Mouse (Mus musculus) heart, embryonic 15.5 days (tissue): ENCODE data around the gene Apln. TPM values are rescaled to one million over a fixed set of nuclear protein-coding genes. Genes with fewer than 3 reads are reported as not detected.

ENCODE experiments used
- ATAC-seq: fragments of 200-750 bp; cut with Nextera tagmentation; replicated peaks from 2 replicates; pipeline ENCODE4 v1.8.0; 2017; ENCODE audit warnings: low read depth, moderate TSS enrichment; ENCODE audit not compliant: insufficient number of reproducible peaks, insufficient read depth, low FRiP score
- H3K27ac ChIP-seq: fragments of 300-500 bp; sonication (generic); 2 replicates; pipeline ENCODE4 v1.5.1; 2015; ENCODE audit warnings: mild to moderate bottlenecking, inconsistent platforms
- H3K27me3 ChIP-seq: fragments of 300-500 bp; sonication (generic); 2 replicates; pipeline ENCODE4 v1.6.1; 2015; ENCODE audit warnings: inconsistent platforms
- H3K36me3 ChIP-seq: fragments of 300-500 bp; sonication (generic); 2 replicates; pipeline ENCODE4 v1.6.1; 2015; ENCODE audit warnings: mild to moderate bottlenecking, inconsistent platforms
- H3K4me1 ChIP-seq: fragments of 300-500 bp; sonication (generic); replicated peaks from 2 replicates; pipeline ENCODE4 v1.6.1; 2015; ENCODE audit warnings: inconsistent platforms
- H3K4me2 ChIP-seq: fragments of 300-500 bp; sonication (generic); 2 replicates; pipeline ENCODE4 v1.6.1; 2015; ENCODE audit warnings: inconsistent platforms, mild to moderate bottlenecking, moderate library complexity
- H3K4me3 ChIP-seq: fragments of 300-500 bp; sonication (generic); 2 replicates; pipeline ENCODE4 v1.5.1; 2015; ENCODE audit warnings: mild to moderate bottlenecking, inconsistent platforms
- H3K9ac ChIP-seq: fragments of 300-500 bp; sonication (generic); 2 replicates; pipeline ENCODE4 v1.6.1; 2015; ENCODE audit warnings: mild to moderate bottlenecking, inconsistent platforms
- H3K9me3 ChIP-seq: fragments of 300-500 bp; sonication (generic); replicated peaks from 2 replicates; pipeline ENCODE4 v1.6.1; 2016; ENCODE audit warnings: inconsistent platforms
- WGBS: fragments of 180-500 bp; shearing (Covaris S2); methylation state at CpG from one replicate; pipeline ENCODE4 v1.1.7; 2015; ENCODE audit warnings: mixed read lengths; 5-methylcytosine and 5-hydroxymethylcytosine counted together
- polyA plus RNA-seq: library from polyadenylated mRNA; unstranded; fragments of >200 nt; fragmentation: Nextera tagmentation; extraction: Ambion mirVana; gene quantifications from 2 replicates; pipeline ENCODE4 v1.2.1, GENCODE M21; 2015

The Apln gene
- polyA plus RNA-seq, 1 experiment from 2014 or later = 6.5 TPM

DNA sequence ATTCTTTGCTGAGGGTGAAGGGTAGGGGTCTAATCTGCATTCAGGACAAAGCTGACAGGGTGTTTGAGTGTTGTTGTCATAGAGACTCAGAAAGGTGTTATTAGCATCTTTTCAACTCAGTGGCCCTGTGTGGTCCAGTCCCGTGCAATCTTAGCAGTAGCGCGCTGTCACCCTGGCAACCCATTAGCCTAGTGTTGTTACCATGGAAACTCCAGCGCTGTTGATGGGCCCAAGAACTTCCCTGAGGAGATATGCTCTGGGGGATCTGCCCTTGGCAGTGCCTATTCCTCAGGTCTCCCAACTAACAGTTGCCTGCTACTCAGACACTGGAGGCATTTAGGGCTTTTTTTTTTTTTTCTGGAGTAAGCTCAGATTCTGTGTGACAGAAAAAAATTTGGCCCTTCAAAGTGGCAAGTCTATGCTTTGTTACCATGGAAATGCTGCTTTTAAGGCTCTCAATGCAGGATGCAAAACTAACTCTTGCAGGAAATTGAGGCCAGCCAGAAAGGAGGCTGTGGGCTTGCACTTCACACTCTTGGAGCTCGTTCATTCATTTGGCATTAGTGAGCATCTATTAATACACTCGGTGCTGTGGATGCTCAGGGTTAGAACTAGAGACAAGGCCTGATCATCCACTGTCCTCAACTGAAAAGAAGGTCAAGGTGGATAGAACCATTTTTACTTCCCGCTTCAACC, 17.6 kb downstream of the Apln start:
- no peak for ATAC-seq
- H3K9ac ChIP-seq = no peak overlapping the region

DNA sequence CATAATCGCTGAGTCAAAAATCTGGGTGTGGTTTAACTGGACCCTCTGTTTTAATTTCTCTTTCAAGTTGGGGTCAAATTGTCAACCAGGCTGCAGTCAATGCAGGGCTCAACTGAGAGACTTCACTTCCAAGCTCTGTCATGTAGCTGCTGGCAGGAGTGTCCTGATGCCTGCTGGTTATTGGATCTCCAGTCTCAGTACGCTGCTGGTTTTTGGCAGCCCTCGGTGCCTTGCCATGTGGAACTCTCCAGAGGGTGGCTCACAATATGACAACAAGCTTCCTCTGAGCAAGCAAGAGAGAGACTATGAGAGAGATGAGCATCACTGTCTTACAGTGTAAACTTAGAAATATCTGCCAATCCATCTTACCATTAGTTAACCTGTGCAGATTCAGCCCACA, 23.0 kb downstream of the Apln start:
- H3K36me3 ChIP-seq = no peaks in the 10 kb centered on the region
- H3K4me3 ChIP-seq = no peak overlapping the region
- no peak overlapping the region for H3K4me2 ChIP-seq
- 88% methylated on average over 3 of the region's 3 CpGs for WGBS
- H3K27ac ChIP-seq = no peak overlapping the region
- H3K4me1 ChIP-seq = no peaks in the 10 kb centered on the region
- peaks cover 7% of the 10 kb centered on the region; the same call in 1 of the 2 replicates for H3K27me3 ChIP-seq
- H3K9me3 ChIP-seq = no peaks in the 10 kb centered on the region
- no peak overlapping the region for H3K9ac ChIP-seq
- ATAC-seq = no peak

More for the DNA sequence above, 17.6 kb downstream of the Apln start:
- 54% methylated on average over 7 of the region's 7 CpGs for WGBS
- no peak overlapping the region for H3K4me2 ChIP-seq
- H3K36me3 ChIP-seq = no peaks in the 10 kb centered on the region
- no peaks in the 10 kb centered on the region for H3K4me1 ChIP-seq
- H3K27ac ChIP-seq = no peak overlapping the region
- H3K9me3 ChIP-seq = no peaks in the 10 kb centered on the region
- H3K27me3 ChIP-seq = peaks cover 27% of the 10 kb centered on the region
- no peak overlapping the region for H3K4me3 ChIP-seq

DNA sequence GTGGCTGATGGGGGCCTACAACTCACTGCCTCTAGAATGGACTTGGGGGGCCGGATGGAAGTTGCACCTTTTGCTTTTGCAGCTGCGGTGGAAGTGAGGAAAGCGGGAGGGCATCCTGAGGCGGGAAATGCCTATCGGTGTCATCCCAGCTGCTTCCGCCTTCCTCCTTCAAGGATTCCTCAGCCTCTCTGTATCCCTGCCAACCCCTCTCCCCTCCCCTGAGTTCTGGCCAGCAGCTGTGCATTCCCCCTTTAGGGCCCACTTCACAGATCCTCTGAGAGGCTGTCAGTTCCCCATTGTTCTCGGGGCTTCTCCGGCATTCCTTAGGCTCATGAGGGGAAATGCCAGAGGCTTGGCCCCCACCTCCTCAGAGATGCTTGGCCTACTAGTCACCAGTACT, 28.6 kb downstream of the Apln start:
- H3K4me2 ChIP-seq = no peak overlapping the region
- H3K27me3 ChIP-seq = no peaks in the 10 kb centered on the region
- H3K4me3 ChIP-seq = no peak overlapping the region
- H3K27ac ChIP-seq = no peak overlapping the region
- no peaks in the 10 kb centered on the region for H3K36me3 ChIP-seq
- no peak; the same call in 1 of the 2 replicates for ATAC-seq
- no peaks in the 10 kb centered on the region for H3K9me3 ChIP-seq
- no peaks in the 10 kb centered on the region for H3K4me1 ChIP-seq
- H3K9ac ChIP-seq = no peak overlapping the region
- WGBS = 48% methylated on average over 8 of the region's 8 CpGs

DNA sequence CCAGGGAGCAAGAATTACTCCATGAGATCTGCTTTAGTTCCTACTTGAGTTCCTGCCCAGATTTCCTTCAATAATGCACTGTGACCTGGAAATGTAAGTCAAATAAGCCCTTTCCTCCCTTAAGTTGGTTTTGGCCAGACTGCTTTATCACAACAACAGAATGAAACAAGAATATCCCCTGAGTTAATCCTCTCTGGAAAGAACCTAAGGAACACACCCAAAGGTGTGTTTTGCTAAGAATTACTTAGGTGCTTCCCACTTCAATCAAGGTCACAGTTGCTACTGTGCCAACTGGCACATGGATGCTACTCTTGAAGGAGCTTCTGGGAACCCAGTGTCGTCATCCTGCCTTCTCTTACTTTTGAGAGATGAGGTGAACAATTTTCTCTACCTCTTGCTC, 29.9 kb downstream of the Apln start:
- ATAC-seq = no peak
- Histone ChIP-seq H3K9me3 (no peaks in the 10 kb centered on the region), H3K4me2 (no peak overlapping the region), H3K9ac (no peak overlapping the region), H3K4me1 (no peaks in the 10 kb centered on the region), H3K4me3 (no peak overlapping the region), H3K27me3 (no peaks in the 10 kb centered on the region), H3K36me3 (no peaks in the 10 kb centered on the region), H3K27ac (no peak overlapping the region)
- WGBS = 68% methylated on average over 1 of the region's 1 CpGs

DNA sequence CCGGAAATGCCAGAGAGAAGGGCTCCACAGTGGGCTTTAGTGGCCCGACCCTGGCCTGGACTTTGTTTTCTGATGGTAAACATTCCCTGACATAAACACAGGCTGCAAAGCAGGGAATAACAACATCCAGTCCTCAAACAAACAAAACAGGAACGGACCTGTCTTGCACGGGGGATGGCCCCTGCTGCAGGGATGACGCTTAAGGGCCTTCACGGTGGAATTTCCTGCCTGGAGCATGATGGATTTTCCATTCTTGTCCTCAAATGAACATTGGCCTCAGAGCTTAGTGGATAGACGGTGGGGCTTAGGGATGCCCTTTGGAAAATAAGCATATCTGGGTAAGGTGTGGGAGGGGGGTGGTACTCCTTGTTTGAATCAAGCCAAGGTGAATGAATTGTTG, 33.5 kb downstream of the Apln start:
- 57% methylated on average over 7 of the region's 7 CpGs for WGBS
- Histone ChIP-seq H3K27me3 (no peaks in the 10 kb centered on the region), H3K36me3 (no peaks in the 10 kb centered on the region), H3K4me1 (no peaks in the 10 kb centered on the region), H3K4me3 (no peak overlapping the region), H3K9me3 (no peaks in the 10 kb centered on the region), H3K9ac (no peak overlapping the region), H3K27ac (no peak overlapping the region), H3K4me2 (no peak overlapping the region)
- ATAC-seq = no peak

DNA sequence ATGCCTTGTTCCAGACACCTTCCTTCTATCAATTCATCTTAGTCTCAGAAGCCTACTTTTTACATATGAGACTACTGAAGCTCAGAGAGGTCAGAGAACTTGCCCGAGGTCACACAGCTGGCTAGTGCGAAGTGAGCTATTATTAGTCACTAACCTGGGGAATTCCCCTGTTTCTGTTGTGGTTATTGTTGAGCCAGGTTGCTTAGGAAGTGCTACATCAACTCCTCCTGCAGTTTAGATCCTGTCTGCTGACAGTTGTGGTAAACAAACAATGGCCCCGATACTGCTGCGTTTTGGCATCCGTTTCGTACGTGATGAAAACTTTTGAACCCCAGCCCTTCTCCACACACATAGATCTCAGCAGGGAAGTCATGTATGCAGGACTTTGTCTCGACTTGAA, 36.2 kb downstream of the Apln start:
- no peaks in the 10 kb centered on the region for H3K36me3 ChIP-seq
- no peaks in the 10 kb centered on the region for H3K4me1 ChIP-seq
- no peaks in the 10 kb centered on the region for H3K9me3 ChIP-seq
- H3K27ac ChIP-seq = no peak overlapping the region
- no peaks in the 10 kb centered on the region for H3K27me3 ChIP-seq
- H3K4me3 ChIP-seq = no peak overlapping the region
- H3K9ac ChIP-seq = no peak overlapping the region
- no peak for ATAC-seq
- WGBS = 71% methylated on average over 8 of the region's 8 CpGs
- H3K4me2 ChIP-seq = no peak overlapping the region

DNA sequence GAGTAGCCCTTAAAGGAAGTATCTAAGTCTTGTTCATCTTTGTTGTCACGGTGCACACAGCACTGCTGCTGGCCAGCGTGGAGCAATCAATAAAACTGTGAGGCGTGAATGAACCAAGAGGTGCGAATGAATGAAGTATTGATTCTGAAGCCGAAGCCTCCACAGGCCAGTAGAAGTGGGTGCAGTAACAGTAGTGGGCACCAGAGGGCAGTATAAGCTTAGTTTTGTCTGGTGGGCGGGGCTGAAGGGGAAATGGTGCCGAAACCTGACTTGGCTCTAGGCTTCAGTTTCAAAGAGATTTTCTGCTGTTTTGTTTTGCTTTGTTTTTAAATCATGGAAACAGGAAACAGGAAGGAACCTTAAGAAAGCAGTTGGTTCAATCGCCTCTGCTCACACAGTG, 42.0 kb downstream of the Apln start:
- ATAC-seq = no peak
- H3K36me3 ChIP-seq = no peaks in the 10 kb centered on the region
- no peaks in the 10 kb centered on the region for H3K4me1 ChIP-seq
- no peak overlapping the region for H3K9ac ChIP-seq
- WGBS = 12% methylated on average over 8 of the region's 8 CpGs
- no peak overlapping the region for H3K4me3 ChIP-seq
- no peaks in the 10 kb centered on the region; the same call in 1 of the 2 replicates for H3K27me3 ChIP-seq
- H3K4me2 ChIP-seq = peak overlapping the region; percentile 42
- H3K27ac ChIP-seq = no peak overlapping the region
- no peaks in the 10 kb centered on the region for H3K9me3 ChIP-seq

DNA sequence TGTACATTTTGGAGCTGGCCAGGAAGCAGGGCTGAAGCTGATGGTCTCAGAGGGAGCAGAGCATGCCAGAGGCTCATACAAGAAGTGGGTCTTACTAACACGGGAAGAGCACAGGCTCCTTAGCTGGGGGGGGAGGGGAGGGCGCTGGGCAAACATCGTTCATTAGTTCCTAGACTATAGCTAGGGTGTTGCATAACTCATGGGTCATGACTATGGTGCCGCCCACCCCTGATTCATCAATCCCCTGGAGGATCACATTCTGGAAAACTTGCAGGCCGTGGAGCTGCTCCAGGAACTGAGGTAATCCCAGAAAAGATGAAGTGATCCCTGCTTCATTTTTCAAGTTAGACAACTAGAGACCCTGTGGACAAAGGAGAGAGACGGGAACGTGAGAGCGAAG, 46.6 kb downstream of the Apln start:
- Histone ChIP-seq H3K27me3 (no peaks in the 10 kb centered on the region; the same call in 1 of the 2 replicates), H3K9ac (no peak overlapping the region), H3K27ac (no peak overlapping the region), H3K4me1 (no peaks in the 10 kb centered on the region), H3K36me3 (no peaks in the 10 kb centered on the region), H3K9me3 (no peaks in the 10 kb centered on the region), H3K4me3 (no peak overlapping the region), H3K4me2 (no peak overlapping the region)
- no peak for ATAC-seq
- 53% methylated on average over 8 of the region's 8 CpGs for WGBS

DNA sequence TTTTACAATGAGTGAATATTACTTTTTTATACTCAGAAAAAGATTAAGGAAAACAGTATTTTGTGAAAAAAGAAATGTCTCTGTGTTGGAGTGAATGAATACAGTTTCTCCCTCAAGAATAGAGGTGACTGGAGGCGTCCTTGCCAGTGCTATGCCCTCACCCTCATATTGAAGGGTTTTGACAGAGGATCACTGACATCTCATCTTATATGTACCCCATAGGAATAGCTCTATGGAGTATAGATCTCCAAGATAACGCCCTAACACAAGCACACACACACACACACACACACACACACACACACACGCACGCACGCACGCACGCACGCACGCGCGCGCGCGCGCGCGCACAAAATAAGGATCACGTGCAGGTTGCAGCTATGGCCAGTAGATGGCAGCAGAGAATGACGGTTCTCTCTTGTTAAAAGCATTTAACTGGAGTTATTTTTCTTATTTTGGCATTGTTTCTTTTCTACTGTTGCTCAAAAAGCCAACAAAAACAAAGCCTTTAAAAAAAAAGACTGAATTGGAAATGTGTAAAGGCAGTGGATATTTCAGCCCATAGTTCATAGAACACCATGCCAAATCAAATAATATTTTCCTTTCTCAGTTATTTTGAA, 49.5 kb downstream of the Apln start:
- H3K4me1 ChIP-seq = no peaks in the 10 kb centered on the region

DNA sequence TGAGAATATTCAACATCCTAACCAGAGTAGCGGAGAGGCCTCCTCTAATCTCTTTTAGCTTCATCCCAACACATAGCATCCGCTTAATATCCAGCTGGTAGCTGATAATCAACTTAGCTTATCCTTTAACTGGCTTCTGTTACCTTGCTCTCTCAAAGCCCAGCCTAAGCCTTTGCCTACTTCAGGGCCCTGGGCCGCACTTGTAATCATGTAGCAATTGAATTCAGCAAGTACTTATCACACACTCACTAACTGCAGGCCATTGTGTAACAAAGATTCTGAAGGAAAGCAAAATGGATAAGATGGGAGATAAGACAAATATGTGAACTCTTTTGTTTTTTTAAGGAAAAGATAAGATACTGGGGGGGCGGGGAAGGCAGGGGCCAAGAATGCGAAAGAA, 57.6 kb downstream of the Apln start:
- ATAC-seq = no peak

More for the DNA sequence above, 49.5 kb downstream of the Apln start:
- Histone ChIP-seq H3K4me3 (peak overlapping the region; percentile 35), H3K9ac (no peak overlapping the region), H3K27me3 (no peaks in the 10 kb centered on the region; the same call in 1 of the 2 replicates), H3K36me3 (no peaks in the 10 kb centered on the region), H3K4me2 (peak overlapping the region; percentile 51), H3K27ac (0 out of 2 replicates have a peak overlapping the region, but pooled peaks have one; percentile 27), H3K9me3 (no peaks in the 10 kb centered on the region)
- no peak for ATAC-seq
- 10% methylated on average over 19 of the region's 19 CpGs for WGBS

DNA sequence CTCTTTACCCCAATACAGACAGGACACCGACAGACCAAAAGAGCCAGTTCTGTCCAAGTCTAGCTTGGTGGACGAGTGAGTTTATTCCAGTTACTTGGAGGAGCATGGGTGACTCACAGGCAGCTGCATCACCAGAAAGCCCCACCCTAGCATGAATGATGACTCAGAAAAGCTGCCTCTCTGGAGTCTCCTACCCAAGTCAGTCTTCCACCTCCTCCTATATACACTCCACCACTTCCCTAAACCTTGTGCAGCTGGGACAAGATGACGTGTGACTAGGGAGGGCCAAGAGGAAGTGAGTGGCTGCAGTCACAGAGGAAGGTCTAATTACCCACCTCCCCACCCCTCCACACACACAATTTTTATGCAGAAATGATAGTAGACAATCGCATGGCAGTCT, 58.1 kb downstream of the Apln start:
- ATAC-seq = no peak
- H3K27ac ChIP-seq = no peak overlapping the region
- no peaks in the 10 kb centered on the region for H3K27me3 ChIP-seq
- no peak overlapping the region for H3K4me2 ChIP-seq
- WGBS = 64% methylated on average over 4 of the region's 4 CpGs
- no peaks in the 10 kb centered on the region for H3K9me3 ChIP-seq
- no peaks in the 10 kb centered on the region for H3K4me1 ChIP-seq
- H3K4me3 ChIP-seq = no peak overlapping the region
- no peak overlapping the region for H3K9ac ChIP-seq
- H3K36me3 ChIP-seq = no peaks in the 10 kb centered on the region

More for the DNA sequence above, 57.6 kb downstream of the Apln start:
- H3K27ac ChIP-seq = no peak overlapping the region
- no peaks in the 10 kb centered on the region for H3K27me3 ChIP-seq
- no peak overlapping the region for H3K4me2 ChIP-seq
- H3K36me3 ChIP-seq = no peaks in the 10 kb centered on the region
- 46% methylated on average over 5 of the region's 5 CpGs for WGBS
- no peak overlapping the region for H3K4me3 ChIP-seq
- H3K4me1 ChIP-seq = no peaks in the 10 kb centered on the region
- H3K9ac ChIP-seq = no peak overlapping the region
- H3K9me3 ChIP-seq = no peaks in the 10 kb centered on the region
